Mouse (Mus musculus): ENCODE measurements around the gene Setd3. TPM values are rescaled to one million over a fixed set of nuclear protein-coding genes. Genes with fewer than 3 reads are reported as not detected.
"Not testable (repeated sequence)": the region's sequence is repeated elsewhere in the genome, so short reads cannot be mapped to it uniquely, and the experiment has no call there.

Setd3 gene
- total RNA-seq, 2 experiments from 2014 or later, result 84.0 to 90.2 TPM

GRCm38 (mm10) chr12:108159863-108160262 lies 19.3 kb downstream of the Setd3 start:
- no peak for DNase-seq
- intact Hi-C loops (cut with DNase I), result loop anchor here (5.0 kb wide), 1 partner anchor 118 kb away; no protein-coding TSS in a partner anchor

- DNase-seq, result no peak
- intact Hi-C loops (cut with DNase I), result no loop called here
Observed at GRCm38 (mm10) chr12:108152743-108153142, 26.4 kb downstream of the Setd3 start.

- intact Hi-C loops (cut with DNase I), result no loop called here
- no peak for DNase-seq
Observed at GRCm38 (mm10) chr12:108149764-108150163, 29.4 kb downstream of the Setd3 start.

GRCm38 (mm10) chr12:108145198-108145597 lies 33.9 kb downstream of the Setd3 start:
- DNase-seq, result no peak
- intact Hi-C loops (cut with DNase I), result no loop called here

GRCm38 (mm10) chr12:108143624-108144498 lies 35.3 kb downstream of the Setd3 start:
- intact Hi-C loops (cut with DNase I), result no loop called here
- DNase-seq, result peak in 1 of 2 experiments; percentile 26

- DNase-seq, result peak in 1 of 2 experiments; percentile 50
- intact Hi-C loops (cut with DNase I), result no loop called here
Observed at GRCm38 (mm10) chr12:108135610-108136208, 43.4 kb downstream of the Setd3 start.

GRCm38 (mm10) chr12:108133181-108133580 lies 45.9 kb downstream of the Setd3 start:
- intact Hi-C loops (cut with DNase I), result no loop called here
- DNase-seq, result no peak

GRCm38 (mm10) chr12:108132450-108133070 lies 46.6 kb downstream of the Setd3 start:
- DNase-seq, result no peak
- intact Hi-C loops (cut with DNase I), result no loop called here

- DNase-seq, result peak; percentile 36 to 42
- intact Hi-C loops (cut with DNase I), result loop anchor here (1.0 kb wide), 1 partner anchor 80 kb away; no protein-coding TSS in a partner anchor
Observed at GRCm38 (mm10) chr12:108121288-108121687, 57.8 kb downstream of the Setd3 start.

GRCm38 (mm10) chr12:108120434-108120833 lies 58.7 kb downstream of the Setd3 start:
- intact Hi-C loops (cut with DNase I), result no loop called here
- DNase-seq, result no peak

GRCm38 (mm10) chr12:108119930-108120329 lies 59.2 kb downstream of the Setd3 start:
- intact Hi-C loops (cut with DNase I), result no loop called here
- no peak for DNase-seq

- no peak for DNase-seq
- intact Hi-C loops (cut with DNase I), result no loop called here
Observed at GRCm38 (mm10) chr12:108118902-108119531, 60.1 kb downstream of the Setd3 start.

- intact Hi-C loops (cut with DNase I), result no loop called here
- DNase-seq, result no peak
Observed at GRCm38 (mm10) chr12:108118503-108118901, 60.6 kb downstream of the Setd3 start.

GRCm38 (mm10) chr12:108111191-108111590 lies 67.9 kb downstream of the Setd3 start:
- intact Hi-C loops (cut with DNase I), result no loop called here
- no peak for DNase-seq

- intact Hi-C loops (cut with DNase I), result no loop called here
- no peak for DNase-seq
Observed at GRCm38 (mm10) chr12:108110674-108111073, 68.4 kb downstream of the Setd3 start.

- DNase-seq, result no peak
- intact Hi-C loops (cut with DNase I), result no loop called here
Observed at GRCm38 (mm10) chr12:108109732-108110131, 69.4 kb downstream of the Setd3 start.

GRCm38 (mm10) chr12:108108591-108108990 lies 70.5 kb downstream of the Setd3 start:
- DNase-seq; intact Hi-C loops (cut with DNase I): not testable (repeated sequence)

GRCm38 (mm10) chr12:108103292-108103691 lies 75.8 kb downstream of the Setd3 start:
- DNase-seq, result no peak
- intact Hi-C loops (cut with DNase I), result no loop called here

GRCm38 (mm10) chr12:108102119-108102518 lies 77.0 kb downstream of the Setd3 start:
- DNase-seq, result no peak
- intact Hi-C loops (cut with DNase I), result no loop called here

- intact Hi-C loops (cut with DNase I), result no loop called here
Observed at GRCm38 (mm10) chr12:108100181-108100580, 78.9 kb downstream of the Setd3 start.

More at GRCm38 (mm10) chr12:108100181-108100580, 78.9 kb downstream of the Setd3 start:
- DNase-seq, result no peak
